Mouse (Mus musculus): ENCODE measurements around the gene Tmem174. TPM values are rescaled to one million over a fixed set of nuclear protein-coding genes. Genes with fewer than 3 reads are reported as not detected.

The Tmem174 gene
- not detected in 2 replicates for polyA plus RNA-seq (2015; fragmentation: Nextera tagmentation; extraction: Ambion mirVana)

GRCm38 (mm10) chr13:98637145-98637544 lies at the start of gene Tmem174:
Gene Tmem174, minus strand, starts transcription at chr13:98637410.
- Histone ChIP-seq H3K4me2 (no peak within 1 kb of the TSS), H3K4me1 (peaks cover 3% of the 10 kb centered on the region; the same call in 1 of the 2 replicates), H3K4me3 (no peak within 1 kb of the TSS), H3K27ac (no peak within 1 kb of the TSS), H3K9ac (no peak within 1 kb of the TSS), H3K27me3 (0 out of 2 replicates have a peak, but pooled peaks cover 7% of the 10 kb centered on the region), H3K9me3 (no peaks in the 10 kb centered on the region), H3K36me3 (no peaks in the 10 kb centered on the region)
- no peak for ATAC-seq (ENCODE audit: insufficient number of reproducible peaks, low FRiP score, low TSS enrichment, low read depth)
- WGBS, result 83% methylated on average over 12 of the region's 12 CpGs

GRCm38 (mm10) chr13:98684144-98684900 lies 47.1 kb upstream of the Tmem174 start:
- Histone ChIP-seq H3K4me2 (no peak overlapping the region), H3K4me1 (peaks cover 6% of the 10 kb centered on the region; the same call in 1 of the 2 replicates), H3K36me3 (no peaks in the 10 kb centered on the region), H3K4me3 (no peak overlapping the region), H3K9ac (no peak overlapping the region), H3K9me3 (no peaks in the 10 kb centered on the region), H3K27ac (no peak overlapping the region), H3K27me3 (peaks cover 3% of the 10 kb centered on the region; the same call in 1 of the 2 replicates)
- no peak for ATAC-seq (ENCODE audit: insufficient number of reproducible peaks, low FRiP score, low TSS enrichment, low read depth)
- WGBS, result 48% methylated on average over 9 of the region's 9 CpGs

DNA sequence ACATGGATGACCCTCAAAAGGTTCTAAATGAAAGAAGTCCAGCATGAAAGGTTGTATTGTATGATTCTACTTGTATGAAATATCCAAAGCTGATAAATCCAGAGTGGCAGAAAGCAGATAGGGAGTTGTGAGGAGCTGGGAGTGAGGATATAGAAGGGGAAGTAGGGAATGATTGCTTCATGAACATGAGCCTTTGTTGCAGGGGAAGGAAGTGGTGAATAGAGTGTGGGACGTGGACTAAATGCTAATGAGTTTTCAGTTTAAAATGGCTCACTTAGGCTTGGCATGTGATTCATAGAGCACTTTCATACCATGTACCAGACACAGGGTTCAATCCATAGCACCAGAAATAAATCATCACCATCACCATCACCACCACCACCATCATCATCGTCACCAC lies 46.2 kb upstream of the Tmem174 start:
- WGBS, result 83% methylated on average over 2 of the region's 2 CpGs

GRCm38 (mm10) chr13:98680470-98681060 lies 43.4 kb upstream of the Tmem174 start:
- Histone ChIP-seq H3K4me2 (no peak overlapping the region), H3K9me3 (no peaks in the 10 kb centered on the region), H3K27ac (no peak overlapping the region), H3K36me3 (no peaks in the 10 kb centered on the region), H3K9ac (no peak overlapping the region), H3K27me3 (no peaks in the 10 kb centered on the region), H3K4me1 (peaks cover 6% of the 10 kb centered on the region; the same call in 1 of the 2 replicates), H3K4me3 (no peak overlapping the region)
- WGBS, result 76% methylated on average over 5 of the region's 5 CpGs
- no peak for ATAC-seq (ENCODE audit: insufficient number of reproducible peaks, low FRiP score, low TSS enrichment, low read depth)

More for the DNA sequence above, 46.2 kb upstream of the Tmem174 start:
- Histone ChIP-seq H3K4me2 (no peak overlapping the region), H3K9me3 (no peaks in the 10 kb centered on the region), H3K27ac (no peak overlapping the region), H3K27me3 (no peaks in the 10 kb centered on the region; the same call in 1 of the 2 replicates), H3K4me3 (no peak overlapping the region), H3K9ac (no peak overlapping the region), H3K36me3 (no peaks in the 10 kb centered on the region), H3K4me1 (peaks cover 6% of the 10 kb centered on the region; the same call in 1 of the 2 replicates)
- no peak for ATAC-seq (ENCODE audit: insufficient number of reproducible peaks, low FRiP score, low TSS enrichment, low read depth)

GRCm38 (mm10) chr13:98679631-98680041 lies 42.4 kb upstream of the Tmem174 start:
- Histone ChIP-seq H3K27me3 (no peaks in the 10 kb centered on the region), H3K4me2 (no peak overlapping the region), H3K4me1 (peaks cover 6% of the 10 kb centered on the region; the same call in 1 of the 2 replicates), H3K9me3 (no peaks in the 10 kb centered on the region), H3K9ac (no peak overlapping the region), H3K4me3 (no peak overlapping the region), H3K27ac (no peak overlapping the region), H3K36me3 (no peaks in the 10 kb centered on the region)
- ATAC-seq (ENCODE audit: insufficient number of reproducible peaks, low FRiP score, low TSS enrichment, low read depth), result no peak
- 28% methylated on average over 4 of the region's 4 CpGs for WGBS

GRCm38 (mm10) chr13:98679230-98679629 lies 42.0 kb upstream of the Tmem174 start:
- no peak overlapping the region for H3K4me3 ChIP-seq
- H3K36me3 ChIP-seq, result no peaks in the 10 kb centered on the region
- no peak for ATAC-seq (ENCODE audit: insufficient number of reproducible peaks, low FRiP score, low TSS enrichment, low read depth)
- no peak overlapping the region for H3K27ac ChIP-seq
- H3K4me1 ChIP-seq, result peaks cover 6% of the 10 kb centered on the region; the same call in 1 of the 2 replicates
- H3K4me2 ChIP-seq, result no peak overlapping the region
- H3K9me3 ChIP-seq, result no peaks in the 10 kb centered on the region
- no peaks in the 10 kb centered on the region for H3K27me3 ChIP-seq
- H3K9ac ChIP-seq, result no peak overlapping the region
- WGBS, result 94% methylated on average over 1 of the region's 1 CpGs

DNA sequence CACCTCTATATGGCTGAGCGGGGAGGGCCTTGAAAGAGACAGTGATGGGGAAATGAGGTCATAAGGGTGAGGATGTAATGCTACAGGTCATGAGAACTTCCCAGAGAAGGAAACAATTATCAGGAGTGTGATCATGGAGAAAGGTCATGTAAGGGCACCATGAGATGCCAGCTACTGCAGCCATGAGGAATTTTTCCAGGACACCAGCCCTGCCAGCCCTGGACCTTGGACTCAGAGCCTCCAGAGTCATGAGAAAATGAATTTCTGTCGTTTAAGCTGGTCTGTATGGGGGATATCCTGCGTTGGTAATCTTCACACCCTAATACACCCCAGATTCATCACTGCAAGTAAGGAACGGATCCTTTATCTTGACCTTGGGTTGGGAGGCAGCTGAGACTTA lies 36.7 kb upstream of the Tmem174 start:
- no peak for ATAC-seq (ENCODE audit: insufficient number of reproducible peaks, low FRiP score, low TSS enrichment, low read depth)
- H3K4me3 ChIP-seq, result no peak overlapping the region
- H3K27ac ChIP-seq, result no peak overlapping the region
- no peaks in the 10 kb centered on the region for H3K36me3 ChIP-seq
- H3K27me3 ChIP-seq, result no peaks in the 10 kb centered on the region
- no peaks in the 10 kb centered on the region for H3K4me1 ChIP-seq
- WGBS, result 66% methylated on average over 4 of the region's 4 CpGs
- no peaks in the 10 kb centered on the region for H3K9me3 ChIP-seq
- H3K4me2 ChIP-seq, result no peak overlapping the region
- H3K9ac ChIP-seq, result no peak overlapping the region

GRCm38 (mm10) chr13:98669296-98669695 lies 32.1 kb upstream of the Tmem174 start:
- no peaks in the 10 kb centered on the region for H3K36me3 ChIP-seq
- no peak overlapping the region for H3K27ac ChIP-seq
- H3K9ac ChIP-seq, result no peak overlapping the region
- H3K27me3 ChIP-seq, result no peaks in the 10 kb centered on the region
- 54% methylated on average over 3 of the region's 3 CpGs for WGBS
- no peak overlapping the region for H3K4me2 ChIP-seq
- H3K4me3 ChIP-seq, result no peak overlapping the region
- H3K4me1 ChIP-seq, result no peaks in the 10 kb centered on the region
- ATAC-seq (ENCODE audit: insufficient number of reproducible peaks, low FRiP score, low TSS enrichment, low read depth), result no peak
- no peaks in the 10 kb centered on the region for H3K9me3 ChIP-seq

- 56% methylated on average over 3 of the region's 3 CpGs for WGBS
- Histone ChIP-seq H3K4me2 (no peak overlapping the region), H3K27me3 (no peaks in the 10 kb centered on the region), H3K36me3 (no peaks in the 10 kb centered on the region), H3K27ac (no peak overlapping the region), H3K9me3 (no peaks in the 10 kb centered on the region), H3K4me3 (no peak overlapping the region), H3K4me1 (no peaks in the 10 kb centered on the region), H3K9ac (no peak overlapping the region)
- ATAC-seq (ENCODE audit: insufficient number of reproducible peaks, low FRiP score, low TSS enrichment, low read depth), result no peak
Observed at GRCm38 (mm10) chr13:98667316-98667715, 30.1 kb upstream of the Tmem174 start.

DNA sequence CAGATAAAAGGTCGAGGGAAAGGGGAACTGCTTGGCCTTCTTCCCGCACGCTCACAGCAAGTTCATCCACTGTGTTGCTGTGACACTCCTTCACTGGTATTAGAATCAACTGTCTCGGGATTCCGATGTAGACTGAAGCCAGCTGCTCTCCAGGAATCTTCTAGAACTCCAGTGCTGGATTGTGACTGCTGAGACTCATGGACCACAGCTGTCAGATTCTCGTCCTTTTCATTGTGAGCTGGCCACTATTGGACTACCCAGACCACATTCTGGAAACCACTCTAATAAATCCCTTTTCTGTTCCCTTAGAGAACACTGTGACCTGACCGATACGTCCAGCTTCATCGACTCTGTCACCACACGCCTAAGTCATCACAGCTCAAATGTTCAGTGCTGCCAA lies 28.0 kb upstream of the Tmem174 start:
- no peak overlapping the region for H3K9ac ChIP-seq
- no peak overlapping the region for H3K27ac ChIP-seq
- H3K4me2 ChIP-seq, result no peak overlapping the region
- no peaks in the 10 kb centered on the region for H3K27me3 ChIP-seq
- no peaks in the 10 kb centered on the region for H3K4me1 ChIP-seq
- H3K4me3 ChIP-seq, result no peak overlapping the region
- ATAC-seq (ENCODE audit: insufficient number of reproducible peaks, low FRiP score, low TSS enrichment, low read depth), result no peak
- no peaks in the 10 kb centered on the region for H3K36me3 ChIP-seq
- no peaks in the 10 kb centered on the region for H3K9me3 ChIP-seq
- WGBS, result 84% methylated on average over 10 of the region's 10 CpGs

GRCm38 (mm10) chr13:98662173-98662675 lies 25.0 kb upstream of the Tmem174 start:
- no peaks in the 10 kb centered on the region for H3K4me1 ChIP-seq

DNA sequence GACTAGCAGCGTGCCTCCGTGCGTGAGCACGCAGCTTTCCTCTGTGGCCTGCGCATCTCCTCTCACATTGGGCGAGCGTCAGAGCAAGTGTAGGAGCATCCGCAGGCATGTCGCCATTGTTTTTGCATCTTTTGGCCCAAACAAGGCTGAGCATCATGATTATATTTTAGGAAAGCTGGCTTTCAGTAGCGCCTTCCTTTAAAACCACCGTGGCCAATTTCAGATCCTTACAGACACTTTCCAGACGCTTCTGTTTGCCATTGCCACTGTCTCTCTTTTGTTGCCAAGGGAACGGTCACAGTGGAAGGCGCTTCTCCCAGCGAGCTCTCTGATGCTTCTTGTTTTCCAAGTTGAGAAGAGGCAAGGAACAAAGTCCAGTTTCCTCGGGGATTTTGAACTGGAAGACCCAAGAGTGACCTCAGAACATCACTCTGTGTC lies 18.8 kb upstream of the Tmem174 start:
- ATAC-seq (ENCODE audit: insufficient number of reproducible peaks, low FRiP score, low TSS enrichment, low read depth), result no peak
- 88% methylated on average over 16 of the region's 16 CpGs for WGBS
- Histone ChIP-seq H3K9me3 (no peaks in the 10 kb centered on the region), H3K36me3 (no peaks in the 10 kb centered on the region), H3K4me3 (no peak overlapping the region), H3K27ac (no peak overlapping the region), H3K4me1 (peaks cover 23% of the 10 kb centered on the region), H3K27me3 (no peaks in the 10 kb centered on the region), H3K4me2 (no peak overlapping the region), H3K9ac (no peak overlapping the region)

More at GRCm38 (mm10) chr13:98662173-98662675, 25.0 kb upstream of the Tmem174 start:
- ATAC-seq (ENCODE audit: insufficient number of reproducible peaks, low FRiP score, low TSS enrichment, low read depth), result no peak
- Histone ChIP-seq H3K4me2 (no peak overlapping the region), H3K4me3 (no peak overlapping the region), H3K27ac (no peak overlapping the region), H3K9ac (no peak overlapping the region), H3K9me3 (no peaks in the 10 kb centered on the region), H3K36me3 (no peaks in the 10 kb centered on the region), H3K27me3 (no peaks in the 10 kb centered on the region)
- WGBS, result 85% methylated on average over 4 of the region's 4 CpGs
